Mouse (Mus musculus) midbrain, embryonic 12.5 days (tissue): ENCODE results near the gene Sgms1. TPM values are rescaled to one million over a fixed set of nuclear protein-coding genes. Genes with fewer than 3 reads are reported as not detected.
"Not testable (repeated sequence)": the region's sequence is repeated elsewhere in the genome, so short reads cannot be mapped to it uniquely, and the experiment has no call there.

ENCODE experiments used
- ATAC-seq: fragments of 200-750 bp; cut with Nextera tagmentation; 2 replicates; pipeline ENCODE4 v1.8.0; 2017; ENCODE audit warnings: low read depth, moderate TSS enrichment, moderate library complexity; ENCODE audit not compliant: low FRiP score
- H3K27ac ChIP-seq: fragments of 300-500 bp; sonication (generic); replicated peaks from 2 replicates; pipeline ENCODE4 v1.5.1; 2016; ENCODE audit warnings: mild to moderate bottlenecking
- H3K27me3 ChIP-seq: fragments of 300-500 bp; sonication (generic); 2 replicates; pipeline ENCODE4 v1.6.1; 2016; ENCODE audit warnings: mild to moderate bottlenecking
- H3K36me3 ChIP-seq: fragments of 300-500 bp; sonication (generic); 2 replicates; pipeline ENCODE4 v1.6.1; 2016
- H3K4me1 ChIP-seq: fragments of 300-500 bp; sonication (generic); 2 replicates; pipeline ENCODE4 v1.6.1; 2016
- H3K4me2 ChIP-seq: fragments of 300-500 bp; sonication (generic); replicated peaks from 2 replicates; pipeline ENCODE4 v1.6.1; 2016; ENCODE audit warnings: mild to moderate bottlenecking, moderate library complexity
- H3K4me3 ChIP-seq: fragments of 300-500 bp; sonication (generic); 2 replicates; pipeline ENCODE4 v1.5.1; 2016; ENCODE audit warnings: mild to moderate bottlenecking
- H3K9ac ChIP-seq: fragments of 300-500 bp; sonication (generic); replicated peaks from 2 replicates; pipeline ENCODE4 v1.6.1; 2016; ENCODE audit warnings: mild to moderate bottlenecking, moderate library complexity
- H3K9me3 ChIP-seq: fragments of 300-500 bp; sonication (generic); 2 replicates; pipeline ENCODE4 v1.6.1; 2016; ENCODE audit warnings: mild to moderate bottlenecking
- WGBS: fragments of 180-500 bp; shearing (Covaris S2); methylation state at CpG from one replicate; pipeline ENCODE4 v1.1.7; 2016; 5-methylcytosine and 5-hydroxymethylcytosine counted together
- polyA plus RNA-seq: library from polyadenylated mRNA; unstranded; fragments of >200 nt; fragmentation: Nextera tagmentation; extraction: Ambion mirVana; gene quantifications from 2 replicates; pipeline ENCODE4 v1.2.1, GENCODE M21; 2016

Gene Sgms1
- polyA plus RNA-seq, 1 experiment from 2014 or later = 15.1 TPM

DNA sequence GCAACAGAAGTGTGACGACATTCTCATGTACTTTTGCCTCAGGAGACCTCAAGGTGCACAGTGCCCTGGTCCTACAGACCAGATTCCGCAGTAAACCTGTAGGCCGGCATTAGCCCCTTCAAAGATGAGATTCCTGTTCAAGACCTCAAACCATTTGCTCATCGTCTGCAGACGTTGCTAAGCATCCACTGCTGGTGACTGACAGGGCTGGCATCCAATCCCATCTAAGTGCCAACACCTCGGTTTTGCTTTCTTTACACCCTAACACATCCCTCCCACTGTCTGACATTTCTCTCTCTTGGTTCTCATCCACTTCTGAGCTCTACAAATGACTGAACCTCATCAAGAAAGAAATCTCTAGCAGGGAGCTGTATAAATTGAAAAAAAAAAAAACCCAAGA, 24.4 kb downstream of the Sgms1 start:
- no peak for ATAC-seq
- Histone ChIP-seq H3K4me2 (no peak overlapping the region), H3K27ac (no peak overlapping the region), H3K9me3 (no peaks in the 10 kb centered on the region), H3K4me1 (no peaks in the 10 kb centered on the region), H3K36me3 (no peaks in the 10 kb centered on the region), H3K9ac (no peak overlapping the region), H3K27me3 (no peaks in the 10 kb centered on the region), H3K4me3 (no peak overlapping the region)
- 92% methylated on average over 6 of the region's 6 CpGs for WGBS

DNA sequence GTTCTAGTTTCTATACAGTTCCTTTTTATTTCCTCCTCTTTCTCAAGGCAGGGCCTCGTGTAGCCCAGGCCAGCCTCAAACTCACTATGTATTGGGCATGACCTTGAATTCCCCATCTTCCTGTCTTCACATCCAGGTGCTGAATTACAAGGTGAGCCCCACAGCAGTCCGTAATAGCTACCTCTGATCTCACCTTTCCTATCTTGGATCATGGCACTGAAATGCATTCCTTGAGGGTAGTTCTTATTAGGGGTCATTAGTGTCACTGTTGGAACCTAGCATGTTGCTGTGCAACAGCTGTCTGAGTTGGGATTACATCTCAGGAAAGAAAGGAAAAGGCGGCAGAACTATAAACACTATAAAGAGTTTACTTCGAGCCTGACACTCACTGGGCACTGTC, 25.9 kb downstream of the Sgms1 start:
- Histone ChIP-seq H3K4me1 (0 out of 2 replicates have a peak, but pooled peaks cover 4% of the 10 kb centered on the region), H3K4me2 (no peak overlapping the region), H3K36me3 (no peaks in the 10 kb centered on the region), H3K9me3 (no peaks in the 10 kb centered on the region), H3K27ac (no peak overlapping the region), H3K4me3 (no peak overlapping the region), H3K9ac (no peak overlapping the region), H3K27me3 (no peaks in the 10 kb centered on the region)
- 88% methylated on average over 4 of the region's 4 CpGs for WGBS
- no peak for ATAC-seq

DNA sequence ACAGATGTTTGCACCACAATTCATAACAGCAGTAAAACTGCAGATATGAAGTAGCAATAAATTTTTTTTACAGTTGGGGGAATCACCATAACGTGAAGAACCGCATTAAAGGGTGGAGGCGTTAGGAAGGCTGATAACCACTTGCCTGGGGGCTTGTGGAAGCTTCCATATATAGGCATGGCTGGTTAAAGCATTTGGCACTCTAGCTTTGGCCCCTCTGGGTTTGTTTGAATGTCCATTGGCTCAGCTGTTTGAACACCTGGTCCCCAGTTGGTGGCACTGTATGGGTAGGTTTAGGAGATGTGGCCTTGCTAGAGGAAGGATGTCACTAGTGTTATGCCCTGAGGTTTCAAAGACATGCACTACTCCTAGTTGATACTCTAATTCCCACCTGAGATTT, 27.0 kb downstream of the Sgms1 start:
- Histone ChIP-seq H3K4me2 (no peak overlapping the region), H3K4me3 (no peak overlapping the region), H3K9me3 (no peaks in the 10 kb centered on the region), H3K27ac (no peak overlapping the region), H3K4me1 (0 out of 2 replicates have a peak, but pooled peaks cover 4% of the 10 kb centered on the region), H3K36me3 (no peaks in the 10 kb centered on the region), H3K27me3 (no peaks in the 10 kb centered on the region), H3K9ac (no peak overlapping the region)
- 85% methylated on average over 3 of the region's 3 CpGs for WGBS
- no peak for ATAC-seq

DNA sequence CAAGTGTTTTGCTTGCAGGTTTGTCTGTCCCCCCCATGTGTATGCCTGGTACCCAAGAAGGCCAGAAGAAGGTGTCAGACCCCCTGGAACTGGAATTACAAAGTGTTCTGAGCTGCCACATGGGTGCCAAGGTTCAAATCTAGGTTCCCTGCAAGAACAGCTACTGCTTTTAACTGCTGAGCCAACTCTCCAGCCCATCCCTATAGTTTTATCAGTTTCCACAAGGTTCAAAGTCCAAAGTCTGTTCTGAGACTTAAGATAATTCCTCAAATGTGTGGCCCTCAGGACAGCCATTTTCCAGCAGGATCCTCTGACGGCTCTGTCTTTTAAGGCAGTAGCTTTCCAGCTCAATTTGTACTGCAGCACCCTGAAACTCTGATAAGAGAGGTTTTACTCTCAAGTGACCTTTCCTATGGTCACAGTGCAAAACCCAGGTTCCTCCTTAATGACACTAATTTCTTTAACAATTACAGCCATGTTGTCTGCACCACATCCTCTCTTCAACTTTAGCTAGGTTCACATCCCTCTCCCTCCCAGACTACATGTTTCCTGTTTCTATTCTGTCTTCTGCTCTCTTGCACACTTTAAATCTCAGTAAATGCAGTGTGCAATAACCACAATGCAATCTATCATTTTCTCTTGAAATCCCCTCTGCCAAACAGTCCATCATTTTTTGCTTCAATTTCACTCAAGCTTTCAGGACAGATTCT, 28.4 kb downstream of the Sgms1 start:
- WGBS = 88% methylated on average over 1 of the region's 1 CpGs
- H3K4me1 ChIP-seq = peaks cover 6% of the 10 kb centered on the region; the same call in 1 of the 2 replicates
- ATAC-seq = no peak
- H3K9me3 ChIP-seq = no peaks in the 10 kb centered on the region
- no peak overlapping the region for H3K4me2 ChIP-seq
- no peak overlapping the region for H3K27ac ChIP-seq
- no peaks in the 10 kb centered on the region for H3K27me3 ChIP-seq
- no peaks in the 10 kb centered on the region for H3K36me3 ChIP-seq
- no peak overlapping the region for H3K9ac ChIP-seq
- H3K4me3 ChIP-seq = no peak overlapping the region

- no peak overlapping the region for H3K4me3 ChIP-seq
- WGBS = 82% methylated on average over 3 of the region's 3 CpGs
These were observed 29.0 kb downstream of the Sgms1 start for GRCm38 (mm10) chr19:32360546-32360945.

GRCm38 (mm10) chr19:32358699-32359517, 30.6 kb downstream of the Sgms1 start:
- no peaks in the 10 kb centered on the region for H3K36me3 ChIP-seq
- WGBS = 47% methylated on average over 12 of the region's 12 CpGs
- no peaks in the 10 kb centered on the region for H3K9me3 ChIP-seq
- H3K27ac ChIP-seq = no peak overlapping the region
- H3K9ac ChIP-seq = no peak overlapping the region
- H3K27me3 ChIP-seq = no peaks in the 10 kb centered on the region
- H3K4me1 ChIP-seq = peaks cover 7% of the 10 kb centered on the region; the same call in 1 of the 2 replicates
- no peak overlapping the region for H3K4me2 ChIP-seq
- ATAC-seq = peak; percentile 88
- H3K4me3 ChIP-seq = no peak overlapping the region

More at GRCm38 (mm10) chr19:32360546-32360945, 29.0 kb downstream of the Sgms1 start:
- H3K36me3 ChIP-seq = no peaks in the 10 kb centered on the region
- H3K4me2 ChIP-seq = no peak overlapping the region
- no peak overlapping the region for H3K9ac ChIP-seq
- H3K9me3 ChIP-seq = no peaks in the 10 kb centered on the region
- H3K27me3 ChIP-seq = no peaks in the 10 kb centered on the region
- no peak overlapping the region for H3K27ac ChIP-seq
- peaks cover 7% of the 10 kb centered on the region; the same call in 1 of the 2 replicates for H3K4me1 ChIP-seq
- no peak for ATAC-seq

DNA sequence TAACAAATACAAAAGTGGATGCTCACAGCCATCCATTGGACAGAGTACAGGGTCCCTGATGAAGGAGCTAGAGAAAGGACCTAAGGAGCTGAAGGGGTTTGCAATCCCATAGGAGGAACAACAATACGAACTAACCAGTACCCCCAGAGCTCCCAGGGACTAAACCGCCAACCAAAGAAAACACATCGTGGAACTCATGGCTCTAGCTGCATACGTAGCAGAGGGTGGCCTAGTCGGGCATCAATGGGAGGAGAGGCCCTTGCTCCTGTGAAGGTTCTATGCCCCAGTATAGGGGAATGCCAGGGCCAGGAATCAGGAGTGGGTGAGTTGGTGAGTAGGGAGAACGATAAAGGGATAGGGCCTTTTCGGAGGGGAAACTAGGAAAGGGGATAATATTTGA, 31.5 kb downstream of the Sgms1 start:
- not testable (repeated sequence) for H3K4me3 ChIP-seq

DNA sequence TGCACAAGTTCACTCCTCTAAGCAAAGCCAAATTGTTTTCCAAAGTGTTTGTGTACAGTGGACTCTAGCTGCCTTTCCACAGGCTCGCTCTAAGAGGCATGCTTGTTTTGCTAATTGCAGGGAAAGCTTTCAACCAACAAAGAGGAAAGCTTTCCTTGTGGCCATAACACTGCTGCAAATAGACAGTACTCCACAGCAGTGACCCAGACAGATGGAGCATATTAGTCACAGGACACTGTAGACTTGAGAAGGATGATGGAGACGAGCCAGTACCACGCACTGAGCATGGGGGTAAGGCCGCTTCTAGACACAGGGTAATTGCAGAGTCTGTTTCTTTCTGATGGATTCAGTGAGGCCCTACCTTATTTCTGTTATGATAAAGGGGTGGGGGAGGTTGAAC, 33.3 kb downstream of the Sgms1 start:
- Histone ChIP-seq H3K4me1 (peaks cover 7% of the 10 kb centered on the region; the same call in 1 of the 2 replicates), H3K9ac (no peak overlapping the region), H3K4me2 (no peak overlapping the region), H3K36me3 (no peaks in the 10 kb centered on the region), H3K27ac (no peak overlapping the region), H3K9me3 (no peaks in the 10 kb centered on the region), H3K27me3 (no peaks in the 10 kb centered on the region), H3K4me3 (no peak overlapping the region)
- ATAC-seq = no peak
- 84% methylated on average over 4 of the region's 4 CpGs for WGBS

More for the DNA sequence above, 31.5 kb downstream of the Sgms1 start:
- H3K4me2 ChIP-seq, H3K9ac ChIP-seq, H3K9me3 ChIP-seq, H3K27me3 ChIP-seq, H3K4me1 ChIP-seq, H3K27ac ChIP-seq, ATAC-seq, H3K36me3 ChIP-seq: not testable (repeated sequence)
- 96% methylated on average over 7 of the region's 7 CpGs for whole genome bisulfite sequencing

GRCm38 (mm10) chr19:32353447-32353846, 36.1 kb downstream of the Sgms1 start:
- H3K9ac ChIP-seq = no peak overlapping the region
- H3K9me3 ChIP-seq = no peaks in the 10 kb centered on the region
- ATAC-seq = no peak
- H3K36me3 ChIP-seq = no peaks in the 10 kb centered on the region
- H3K27ac ChIP-seq = no peak overlapping the region
- no peak overlapping the region for H3K4me2 ChIP-seq
- no peaks in the 10 kb centered on the region for H3K27me3 ChIP-seq
- peaks cover 2% of the 10 kb centered on the region; the same call in 1 of the 2 replicates for H3K4me1 ChIP-seq
- H3K4me3 ChIP-seq = no peak overlapping the region
- WGBS = 94% methylated on average over 9 of the region's 9 CpGs

DNA sequence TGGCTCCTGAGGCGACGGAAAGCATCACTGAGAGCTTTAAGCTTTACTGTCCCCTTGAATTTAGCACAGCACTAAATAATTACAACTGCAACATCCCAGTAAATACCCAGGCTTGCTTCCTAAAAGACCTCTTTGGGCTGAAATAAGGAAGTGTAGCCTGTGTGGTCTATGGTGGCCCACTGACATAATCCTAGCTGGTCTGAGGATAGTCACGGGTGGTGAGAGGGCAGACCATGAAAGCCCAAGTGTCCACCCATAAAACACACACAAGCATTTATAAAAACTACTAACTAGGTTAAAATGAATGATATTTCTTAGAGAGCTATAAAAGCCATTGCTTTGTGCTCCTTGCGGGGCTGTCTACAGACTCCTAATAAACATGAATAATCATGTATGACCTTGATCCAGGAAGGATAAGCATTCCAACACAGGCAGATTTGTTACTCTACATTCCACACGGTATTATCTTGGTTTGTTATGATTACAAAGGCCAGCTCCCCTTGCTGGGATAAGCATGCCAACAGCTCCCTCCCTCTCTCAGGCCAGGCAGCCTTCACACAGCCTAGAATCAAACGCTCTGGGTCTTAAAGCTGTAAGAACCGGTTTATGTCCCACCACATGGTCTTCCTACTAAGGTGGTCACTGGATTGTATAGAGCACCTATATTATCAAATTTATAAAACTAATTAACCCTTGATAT, 40.4 kb downstream of the Sgms1 start:
- Histone ChIP-seq H3K27me3 (no peaks in the 10 kb centered on the region), H3K9ac (no peak overlapping the region), H3K4me2 (no peak overlapping the region), H3K36me3 (no peaks in the 10 kb centered on the region), H3K9me3 (no peaks in the 10 kb centered on the region), H3K27ac (no peak overlapping the region), H3K4me3 (no peak overlapping the region), H3K4me1 (peaks cover 15% of the 10 kb centered on the region)
- peak; percentile 67 for ATAC-seq
- 31% methylated on average over 7 of the region's 7 CpGs for WGBS

GRCm38 (mm10) chr19:32347491-32347890, 42.0 kb downstream of the Sgms1 start:
- Histone ChIP-seq H3K4me1 (peaks cover 24% of the 10 kb centered on the region), H3K9me3 (no peaks in the 10 kb centered on the region), H3K4me3 (no peak overlapping the region), H3K4me2 (no peak overlapping the region), H3K9ac (no peak overlapping the region), H3K36me3 (no peaks in the 10 kb centered on the region), H3K27me3 (no peaks in the 10 kb centered on the region), H3K27ac (no peak overlapping the region)
- no peak for ATAC-seq
- 85% methylated on average over 5 of the region's 5 CpGs for WGBS
